Mouse (Mus musculus) gastrocnemius, adult 18-20 months (tissue): ENCODE data around the gene Btbd35f12. TPM values are rescaled to one million over a fixed set of nuclear protein-coding genes. Genes with fewer than 3 reads are reported as not detected.
"Not testable (repeated sequence)": the region's sequence is repeated elsewhere in the genome, so short reads cannot be mapped to it uniquely, and the experiment has no call there.

Source experiments
- DNase-seq: peaks from one replicate; pipeline ENCODE4 v3.0.0; 2021; ENCODE audit warnings: low spot score
- long read RNA-seq, 2 experiments: library from polyadenylated mRNA; stranded (forward); transcript quantifications; one replicate each; pipeline ENCODE4 v2.0.0; 2021
- total RNA-seq, 2 experiments: library from RNA; stranded (reverse); gene quantifications; 2 replicates each; pipeline ENCODE4 v1.2.3; 2021

The Btbd35f12 gene
- total RNA-seq = not detected
- long read RNA-seq, experiment 1 = 0 reads
- long read RNA-seq, experiment 2 = 0 reads

DNA sequence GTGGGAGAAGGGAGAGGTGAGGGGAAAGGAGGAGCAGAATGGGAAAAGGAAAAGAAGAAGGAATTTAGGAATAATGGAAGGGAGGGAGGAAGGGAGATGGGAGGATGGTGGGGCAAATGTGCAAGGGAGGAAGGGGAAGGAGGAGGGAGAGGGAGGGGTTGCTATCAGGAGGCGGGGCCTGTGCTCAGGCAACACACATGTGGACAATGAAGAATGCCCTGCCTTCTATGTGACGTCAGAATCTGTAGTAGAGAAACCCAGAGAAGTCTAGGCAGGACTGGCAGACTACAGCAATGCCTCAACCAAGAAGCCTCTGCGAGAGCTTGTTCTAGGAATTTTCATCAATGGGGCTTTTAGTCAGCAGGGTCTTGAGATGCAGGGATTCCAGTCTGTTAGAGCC is at the start of gene Btbd35f12:
Btbd35f12 (plus strand) TSS at position 301 of the 400 bp plus-strand sequence.
- not testable (repeated sequence) for DNase-seq

DNA sequence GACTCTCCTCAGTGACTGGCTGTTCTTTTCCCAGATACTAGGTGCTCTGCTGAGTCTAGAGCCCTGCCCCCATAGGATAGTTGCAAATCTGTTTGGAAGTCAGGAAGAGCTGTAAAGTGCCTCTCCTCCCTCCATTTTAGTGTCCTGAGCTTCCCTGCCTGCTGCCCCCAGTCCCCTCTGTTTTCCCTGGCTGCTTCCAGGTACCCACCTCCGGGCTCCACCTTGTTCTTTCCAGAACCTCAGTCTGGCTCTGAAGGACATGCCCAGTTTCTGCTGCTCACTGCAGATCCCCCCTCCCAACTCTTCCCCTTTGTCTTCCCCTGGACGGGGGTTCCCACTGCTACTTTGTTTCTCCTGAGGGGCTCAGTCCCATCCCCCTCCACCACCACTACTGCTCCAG is 40.1 kb downstream of the Btbd35f12 start:
- not testable (repeated sequence) for DNase-seq

Other genes with a start within 250 kb of the Btbd35f12 start
- not detected for gene Spin2-ps6, start 78.5 kb upstream of the Btbd35f12 start, total RNA-seq